Mouse (Mus musculus) inflammation-experienced regulatory T-cells, adult 6 months (primary cell): ENCODE data around the gene Eif4h. TPM values are rescaled to one million over a fixed set of nuclear protein-coding genes. Genes with fewer than 3 reads are reported as not detected.
"Not testable (repeated sequence)": the region's sequence is repeated elsewhere in the genome, so short reads cannot be mapped to it uniquely, and the experiment has no call there.

Source experiments
- ATAC-seq: one replicate; pipeline ENCODE4 v1.8.0; 2017
- polyA plus RNA-seq, 3 experiments: library from polyadenylated mRNA; unstranded; fragments of 100-300 nt; shearing (Covaris generic); gene quantifications; one replicate each; pipeline ENCODE4 v1.2.1; 2017

The Eif4h gene
- 100 to 1,000 TPM in 1 of 3 experiments, 10 to 100 TPM in 2; 92.8 to 133 (median 95.4) TPM for polyA plus RNA-seq

DNA sequence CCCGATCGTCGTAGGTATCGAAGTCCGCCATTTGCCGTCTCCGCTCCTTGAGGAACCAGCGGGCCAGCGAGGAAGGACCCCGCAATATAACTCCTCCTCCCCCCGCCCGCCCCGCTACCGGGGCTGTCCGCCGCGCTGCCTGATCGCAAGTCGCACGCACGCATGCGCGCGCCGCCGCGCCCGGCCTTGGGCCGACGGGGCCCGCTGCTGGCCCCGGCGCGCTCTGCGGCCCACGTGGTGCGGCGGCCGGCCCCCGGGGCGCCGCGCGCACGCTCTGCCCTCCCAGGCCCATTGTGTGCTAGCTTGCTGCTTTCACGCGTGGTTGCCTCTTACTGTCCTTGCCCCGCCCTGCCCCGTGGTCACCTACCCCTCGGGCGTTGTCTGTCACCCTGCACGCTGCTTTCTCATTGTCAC is at the start of gene Eif4h:
Gene Eif4h (minus strand): TSS at position 222 of the 414 bp plus-strand sequence.
- peak; percentile 79 for ATAC-seq

DNA sequence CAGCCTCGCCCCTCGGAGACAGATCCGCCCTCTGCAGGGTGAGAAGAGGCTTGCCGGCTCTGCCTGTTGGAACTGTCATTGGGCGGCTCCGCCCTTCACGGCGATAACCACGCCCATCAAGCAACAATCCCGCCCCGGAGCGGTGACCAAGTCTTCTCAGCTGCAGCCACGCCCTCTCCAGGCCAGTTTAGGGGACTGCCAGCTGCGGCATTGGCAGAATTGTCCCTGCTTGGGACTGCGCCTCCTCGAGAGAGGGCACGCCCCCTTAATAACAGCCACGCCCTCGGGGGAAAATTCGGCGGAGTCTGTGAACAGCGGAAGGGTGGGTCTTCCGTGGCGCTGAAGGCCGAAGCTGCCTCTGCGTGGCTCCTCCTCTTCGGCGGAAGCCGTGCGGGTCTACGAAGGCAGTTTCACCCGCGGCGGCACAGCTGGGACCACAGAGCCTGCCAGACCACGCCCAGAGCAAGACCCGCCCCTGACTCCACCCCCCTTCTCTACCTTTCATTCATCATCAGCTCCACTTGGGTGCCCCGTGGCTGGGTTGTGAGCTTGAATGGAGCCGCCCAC is 49.5 kb upstream of the Eif4h start:
- peak; percentile 88 for ATAC-seq

- no peak for ATAC-seq
These were observed 48.9 kb upstream of the Eif4h start, which contains the start of gene Limk1 for GRCm38 (mm10) chr5:134688086-134688717. Gene Limk1 (minus strand): TSS chr5:134688598.

GRCm38 (mm10) chr5:134687187-134687586 is 47.9 kb upstream of the Eif4h start:
- no peak for ATAC-seq

DNA sequence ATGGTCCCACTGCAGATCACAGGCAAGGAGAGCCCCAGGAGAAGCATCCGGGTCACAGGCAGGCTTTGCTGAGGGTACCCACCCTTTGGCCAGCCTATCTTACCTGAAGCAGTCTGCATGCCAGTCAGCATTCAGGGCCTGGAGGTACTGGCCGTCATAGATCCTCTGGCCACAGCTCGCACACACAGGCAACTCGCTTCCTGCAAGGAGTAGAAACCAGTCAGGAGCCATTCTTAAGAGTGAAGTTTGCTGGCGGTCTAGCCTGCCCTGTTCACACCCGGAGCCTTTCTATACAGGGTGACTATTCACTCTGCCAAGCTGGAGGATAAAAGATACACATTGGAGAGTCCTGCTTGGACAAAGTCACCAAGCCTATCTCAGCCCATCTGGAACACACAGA is 47.3 kb upstream of the Eif4h start:
- no peak for ATAC-seq

DNA sequence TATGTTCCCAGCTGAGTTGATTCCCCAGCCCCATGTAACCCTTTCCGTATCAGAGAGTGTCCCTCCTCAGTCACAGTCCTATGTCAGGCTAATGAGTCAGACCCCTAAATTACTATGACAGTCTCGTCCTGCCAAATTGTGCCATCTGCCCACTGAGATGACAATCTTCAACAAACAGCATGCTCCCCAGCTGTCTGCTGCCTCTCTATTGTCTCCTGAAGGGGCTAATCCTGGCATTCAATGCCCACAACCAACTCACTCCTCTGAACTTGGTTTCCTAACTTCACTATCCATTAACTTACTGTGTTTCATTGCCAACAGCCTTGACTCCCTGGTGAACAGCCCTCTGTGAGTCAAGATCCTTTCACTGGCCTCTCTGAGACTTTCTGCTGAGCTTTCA is 45.1 kb upstream of the Eif4h start:
- ATAC-seq = no peak

GRCm38 (mm10) chr5:134683813-134684212 is 44.5 kb upstream of the Eif4h start:
- ATAC-seq = no peak

GRCm38 (mm10) chr5:134680238-134680637 is 40.9 kb upstream of the Eif4h start:
- ATAC-seq = no peak

DNA sequence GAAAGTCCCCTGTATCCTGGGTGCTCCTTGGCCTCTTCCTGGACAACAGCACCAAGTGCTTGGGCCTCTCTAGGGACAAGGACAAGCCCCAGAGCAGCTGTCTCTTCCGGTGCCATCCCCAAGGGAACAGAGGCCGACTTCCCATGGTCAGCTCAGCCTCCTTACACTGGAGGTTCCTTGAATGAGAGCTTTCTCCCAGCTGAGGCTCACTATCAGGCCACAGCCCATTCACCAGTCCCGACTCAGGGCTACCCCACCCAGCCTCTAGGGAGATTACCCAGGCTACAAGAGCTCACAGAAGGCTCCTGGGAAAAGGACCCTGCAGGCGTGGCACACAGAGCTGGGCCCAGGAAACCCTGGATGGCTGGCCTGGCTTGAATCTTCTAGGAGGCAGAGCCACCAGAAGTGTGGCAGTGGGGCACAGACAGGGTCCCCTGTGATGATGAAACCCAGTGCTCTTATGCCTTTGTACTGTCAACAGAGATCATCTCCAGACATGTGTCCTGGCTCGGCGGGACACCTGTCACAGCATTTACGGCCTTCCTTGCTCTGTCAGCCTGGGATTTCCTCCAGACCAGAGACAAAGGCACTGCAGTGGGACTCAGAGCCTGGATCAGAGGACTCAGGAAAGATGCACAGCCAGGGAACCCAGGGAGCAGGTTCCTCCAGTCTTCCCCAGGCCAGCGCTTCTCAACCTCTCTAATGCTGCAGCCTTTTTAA is 39.7 kb upstream of the Eif4h start:
- ATAC-seq = no peak

DNA sequence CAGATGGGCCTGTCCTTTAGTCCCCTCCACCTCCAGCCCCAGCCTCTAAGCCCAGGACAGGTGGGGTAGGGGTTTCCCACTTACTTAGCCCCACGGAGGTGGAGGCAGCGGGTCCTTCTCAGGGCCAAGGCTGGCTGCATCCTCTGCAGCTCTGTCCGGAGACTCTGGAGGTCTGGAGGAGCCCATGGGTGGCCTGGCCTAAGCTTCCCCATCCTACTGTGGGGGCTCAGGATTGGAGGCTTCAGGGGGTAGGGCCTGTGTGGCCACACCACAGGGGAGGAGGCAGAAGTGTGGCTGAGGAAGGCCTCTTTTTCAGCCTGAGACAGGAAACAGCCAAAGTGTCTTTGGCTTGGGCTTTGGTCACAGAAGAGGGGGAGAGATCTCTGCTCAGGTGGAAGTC is 38.7 kb upstream of the Eif4h start:
- peak; percentile 16 for ATAC-seq

DNA sequence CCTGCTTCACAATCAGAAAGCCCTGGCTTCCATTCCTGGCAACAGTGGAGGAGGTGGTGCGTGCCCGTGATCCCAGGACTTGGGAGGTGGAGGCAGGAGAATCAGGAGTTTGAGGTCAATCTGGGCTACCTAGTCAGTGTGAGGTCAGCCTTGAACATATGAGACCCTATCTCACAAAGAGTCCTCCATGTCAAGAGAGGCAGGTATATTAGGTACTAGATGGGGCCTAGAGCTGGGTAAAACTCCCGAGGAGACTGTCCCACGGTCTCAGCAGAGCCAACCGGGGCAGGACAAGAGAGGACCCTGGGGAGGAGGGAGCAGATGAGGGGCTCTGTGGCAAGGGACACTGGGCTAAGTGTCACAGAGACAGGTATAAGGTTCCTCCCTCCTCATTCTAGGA is 38.2 kb upstream of the Eif4h start:
- no peak for ATAC-seq

- ATAC-seq = peak; percentile 83
These were observed 36.9 kb upstream of the Eif4h start for GRCm38 (mm10) chr5:134675956-134676759.

DNA sequence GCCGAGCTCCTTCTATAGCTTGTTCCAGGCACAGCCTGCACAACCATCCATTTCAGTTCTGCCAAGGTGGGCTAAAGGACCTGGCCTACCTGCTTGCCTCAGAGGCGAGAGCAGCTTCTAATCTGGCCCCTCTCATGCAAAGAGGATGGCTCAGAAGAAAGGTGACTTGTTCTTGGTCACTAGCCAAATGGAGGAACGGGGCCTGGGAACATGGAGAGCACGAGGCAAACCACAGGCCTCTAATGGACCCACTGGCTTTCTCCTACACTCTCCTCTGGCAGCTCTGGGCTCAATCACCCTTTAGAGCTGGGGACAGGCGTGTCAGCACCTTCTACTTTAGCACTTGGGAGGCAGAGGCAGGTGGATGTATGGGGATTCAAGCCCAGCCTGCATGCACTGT is 35.7 kb upstream of the Eif4h start:
- no peak for ATAC-seq

- no peak for ATAC-seq
These were observed 33.3 kb upstream of the Eif4h start for GRCm38 (mm10) chr5:134672611-134673010.

DNA sequence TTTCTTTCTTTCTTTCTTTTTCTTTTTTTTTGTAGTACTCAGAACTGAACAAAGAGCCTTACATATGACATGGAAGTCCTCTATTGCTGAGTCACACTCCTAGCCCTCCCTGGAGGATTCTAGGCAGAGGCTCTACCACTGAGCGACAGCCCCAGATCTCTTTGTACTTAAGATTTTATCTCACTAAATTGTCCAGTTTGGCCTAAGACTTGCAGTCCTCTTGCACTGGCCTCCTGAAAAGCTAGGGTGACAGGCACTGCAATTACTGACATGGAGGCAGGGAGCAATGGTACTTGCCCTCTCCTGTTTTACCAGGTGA is 32.9 kb upstream of the Eif4h start:
- ATAC-seq = no peak

- ATAC-seq = no peak
These were observed 32.3 kb upstream of the Eif4h start for GRCm38 (mm10) chr5:134671335-134672197.

GRCm38 (mm10) chr5:134669001-134669708 is 29.9 kb upstream of the Eif4h start:
- ATAC-seq = no peak

DNA sequence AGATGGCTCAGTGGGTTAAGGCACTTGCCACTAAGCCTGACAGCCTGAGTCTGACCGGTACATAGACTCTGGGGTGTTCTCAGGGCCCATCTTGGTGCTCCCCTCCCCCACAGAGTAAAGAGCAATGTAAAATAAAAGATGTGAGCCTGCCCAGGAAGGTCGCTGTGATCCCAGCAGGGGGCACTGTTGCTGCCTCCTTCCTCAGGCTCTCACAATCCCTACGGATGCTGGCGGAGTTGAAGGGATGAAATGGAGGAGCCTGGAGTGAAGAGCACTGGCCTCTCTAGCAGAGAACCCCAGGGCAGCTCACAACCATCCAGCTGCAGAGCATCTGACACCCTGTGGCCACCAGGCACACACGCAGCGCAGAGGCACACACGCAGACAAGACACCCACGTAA is 29.2 kb upstream of the Eif4h start:
- no peak for ATAC-seq

GRCm38 (mm10) chr5:134656708-134657107 is 17.4 kb upstream of the Eif4h start:
- no peak for ATAC-seq

GRCm38 (mm10) chr5:134652015-134652414 is 12.7 kb upstream of the Eif4h start:
- no peak for ATAC-seq

DNA sequence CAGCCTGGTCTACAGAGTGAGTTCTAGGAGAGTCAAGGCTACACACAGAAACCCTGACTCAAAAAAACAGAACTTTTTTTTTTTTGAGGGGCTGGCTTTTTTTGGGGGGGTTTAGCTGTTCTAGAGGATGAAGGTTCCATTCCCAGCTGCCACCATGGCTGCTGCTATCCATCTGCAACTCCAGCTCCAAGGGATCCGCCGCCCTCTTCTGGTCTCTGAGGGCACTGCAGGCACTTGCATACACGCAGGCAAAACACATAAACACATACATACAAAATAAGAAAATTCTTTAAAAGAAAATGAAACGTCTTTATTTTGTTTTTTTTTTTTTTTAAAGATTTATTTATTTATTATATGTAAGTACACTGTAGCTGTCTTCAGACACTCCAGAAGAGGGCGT is 11.6 kb upstream of the Eif4h start:
- no peak for ATAC-seq

GRCm38 (mm10) chr5:134648976-134649375 is 9.7 kb upstream of the Eif4h start:
- not testable (repeated sequence) for ATAC-seq
